Mouse (Mus musculus) embryo, embryonic 11.5 days (tissue): Measurements from ENCODE around the gene Car5a.

Source experiments
- DNase-seq: peaks from one replicate; pipeline ENCODE4 v3.0.0-alpha.2; 2012; ENCODE audit warnings: low read depth, low spot score

Car5a gene

DNA sequence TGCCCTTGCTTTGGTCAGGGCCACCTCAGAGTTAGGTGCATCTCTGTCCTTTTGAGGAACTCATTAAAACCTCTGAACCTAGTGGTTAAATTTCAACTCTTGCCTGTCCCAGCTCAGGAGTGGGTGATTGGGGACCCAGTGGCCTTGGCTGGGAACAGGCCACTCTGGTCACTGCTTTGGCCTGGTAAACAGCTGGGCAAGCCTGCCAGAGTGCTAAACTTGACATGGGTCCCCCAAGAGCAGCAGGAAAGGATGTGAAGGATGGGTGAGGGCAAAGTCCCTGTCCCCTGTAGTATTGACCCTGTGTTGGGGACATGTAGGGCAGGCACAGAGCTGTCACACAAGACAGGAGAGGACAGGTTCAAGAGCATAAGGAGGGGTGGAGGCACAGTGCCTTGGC, at the start of gene Car5a:
TSS of gene Car5a (minus strand) at position 74 of the 400 bp plus-strand sequence.
- DNase-seq: no peak

DNA sequence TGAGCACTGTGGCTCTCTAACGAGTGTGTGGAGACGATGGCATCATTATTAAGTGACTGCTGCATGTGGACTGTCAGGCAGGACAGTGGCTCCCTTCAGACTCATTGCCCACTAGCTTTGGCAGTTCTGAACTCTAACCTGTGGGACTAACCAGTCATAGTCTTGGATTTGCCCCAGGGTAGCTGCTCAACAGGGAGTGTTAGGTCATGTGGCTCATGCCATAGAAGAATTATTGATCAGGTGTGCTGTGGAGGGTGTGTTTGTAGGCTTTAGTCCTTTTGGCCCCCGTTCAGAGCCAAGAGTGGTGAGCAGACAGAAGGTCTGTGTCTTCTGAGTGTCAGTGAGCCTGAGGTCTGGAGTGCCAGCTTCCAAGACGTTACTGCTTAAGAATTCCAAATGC, 48.2 kb upstream of the Car5a start:
- no peak for DNase-seq

DNA sequence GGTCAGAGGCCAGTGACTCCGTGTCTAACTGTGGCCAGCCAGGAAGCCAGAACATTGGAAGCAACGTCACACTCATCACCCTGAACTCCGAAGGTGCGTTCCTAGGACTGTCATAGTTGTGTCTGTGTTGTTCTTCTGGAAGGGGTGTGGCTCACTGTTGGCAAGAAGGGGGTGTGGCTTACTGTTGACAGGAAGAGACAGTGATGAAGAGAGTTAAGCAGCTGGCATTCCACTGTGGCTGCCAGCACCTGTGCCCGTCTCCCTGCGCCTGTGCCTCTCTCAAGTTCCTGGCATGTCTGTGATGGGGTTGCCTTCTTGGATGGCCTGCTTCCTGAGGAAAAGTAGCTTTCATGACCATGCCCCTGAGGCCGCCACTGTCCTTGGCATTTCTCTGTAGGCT, 46.9 kb upstream of the Car5a start:
- DNase-seq: no peak

DNA sequence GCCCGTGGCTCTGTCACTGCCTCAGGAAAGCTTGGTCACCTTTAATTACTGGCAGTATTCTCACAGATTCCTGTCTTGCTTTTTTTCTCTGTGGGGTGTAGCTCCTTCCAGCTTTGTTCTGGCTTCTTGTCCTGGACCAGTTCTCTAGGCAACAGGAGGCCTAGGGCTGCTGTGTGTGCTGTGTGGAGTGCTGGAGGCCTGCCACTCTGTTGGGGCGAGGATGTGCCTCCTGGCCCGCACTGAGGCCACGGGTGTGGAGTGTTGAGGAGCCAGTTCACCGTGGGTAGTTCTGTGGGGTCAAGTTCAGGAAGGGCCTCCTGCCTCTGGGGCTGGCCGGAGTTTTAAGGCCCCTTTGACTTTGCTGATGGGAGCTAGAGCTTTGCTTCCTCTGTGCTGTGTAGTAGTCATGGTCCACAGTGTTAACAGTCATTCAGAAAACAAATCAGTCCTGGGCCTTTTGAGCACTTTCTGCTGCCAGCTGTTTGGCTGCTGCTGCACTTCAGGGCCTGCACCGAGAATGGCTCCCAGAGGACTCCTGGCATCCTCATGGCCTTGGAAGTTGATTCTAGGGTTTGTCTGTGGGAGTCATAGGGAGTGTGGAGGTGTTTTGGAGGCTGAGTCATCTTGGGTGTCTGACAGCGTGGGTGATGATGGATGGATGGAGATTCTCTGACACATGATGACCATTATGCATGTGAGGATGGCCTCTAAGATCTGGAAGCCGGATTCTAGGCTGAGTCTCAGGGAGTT, 46.0 kb upstream of the Car5a start:
- DNase-seq: no peak

DNA sequence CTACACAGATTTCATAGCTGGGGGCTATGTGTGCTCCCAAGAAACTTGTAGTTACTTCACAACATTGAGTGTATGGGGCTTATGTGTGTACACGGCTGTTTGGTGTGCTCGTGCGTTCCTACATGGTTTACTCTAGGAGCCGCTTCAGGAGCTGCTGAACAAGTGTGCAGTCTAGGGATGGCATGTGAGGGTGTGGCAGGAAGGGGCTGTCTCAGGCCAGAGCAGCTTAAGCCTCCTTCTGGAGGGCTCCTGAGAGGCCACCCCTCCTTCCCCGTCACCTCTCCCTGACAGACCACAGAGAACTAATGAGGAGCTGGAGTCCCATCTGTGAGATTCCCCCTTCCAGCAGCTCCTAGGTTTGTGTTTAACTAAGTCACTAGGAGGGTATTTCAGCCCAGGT, 43.2 kb upstream of the Car5a start:
- DNase-seq: no peak

DNA sequence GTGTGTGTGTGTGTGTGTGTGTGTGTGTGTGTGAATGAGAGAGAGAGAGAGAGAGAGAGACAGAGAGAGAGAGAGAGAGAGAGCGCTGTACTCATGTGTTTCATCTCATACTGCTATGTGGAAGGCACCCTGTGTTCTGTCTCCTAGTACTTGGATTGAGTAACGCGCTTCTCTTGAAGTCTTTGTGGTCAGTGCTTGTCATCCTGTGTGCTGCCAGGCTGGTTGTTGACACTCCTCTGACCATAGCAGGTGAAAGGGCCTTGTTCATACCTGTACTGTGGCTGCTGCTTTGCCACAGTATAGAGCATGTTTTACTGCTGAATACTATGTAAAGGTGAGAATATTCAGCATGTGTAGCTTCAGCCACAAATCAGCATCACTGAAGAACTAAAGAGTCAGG, 41.0 kb upstream of the Car5a start:
- DNase-seq: no peak

DNA sequence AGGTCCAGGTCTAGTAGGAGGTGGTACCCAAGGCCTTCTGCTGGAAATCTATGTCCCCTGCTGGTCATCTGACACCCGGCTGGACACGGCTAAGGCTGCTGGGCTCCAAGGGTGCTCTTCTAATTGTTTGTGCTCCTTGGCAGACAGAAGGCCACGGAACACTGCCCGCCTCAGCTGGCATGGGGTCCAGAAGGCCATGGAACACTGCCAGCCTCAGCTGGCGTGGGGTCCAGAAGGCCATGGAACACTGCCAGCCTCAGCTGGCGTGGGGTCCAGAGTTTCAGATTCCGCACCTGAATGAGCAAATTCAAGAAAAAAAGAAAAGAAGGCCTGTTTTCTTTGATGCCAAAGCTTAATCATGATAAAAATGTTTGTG, 36.8 kb upstream of the Car5a start:
- DNase-seq: no peak

DNA sequence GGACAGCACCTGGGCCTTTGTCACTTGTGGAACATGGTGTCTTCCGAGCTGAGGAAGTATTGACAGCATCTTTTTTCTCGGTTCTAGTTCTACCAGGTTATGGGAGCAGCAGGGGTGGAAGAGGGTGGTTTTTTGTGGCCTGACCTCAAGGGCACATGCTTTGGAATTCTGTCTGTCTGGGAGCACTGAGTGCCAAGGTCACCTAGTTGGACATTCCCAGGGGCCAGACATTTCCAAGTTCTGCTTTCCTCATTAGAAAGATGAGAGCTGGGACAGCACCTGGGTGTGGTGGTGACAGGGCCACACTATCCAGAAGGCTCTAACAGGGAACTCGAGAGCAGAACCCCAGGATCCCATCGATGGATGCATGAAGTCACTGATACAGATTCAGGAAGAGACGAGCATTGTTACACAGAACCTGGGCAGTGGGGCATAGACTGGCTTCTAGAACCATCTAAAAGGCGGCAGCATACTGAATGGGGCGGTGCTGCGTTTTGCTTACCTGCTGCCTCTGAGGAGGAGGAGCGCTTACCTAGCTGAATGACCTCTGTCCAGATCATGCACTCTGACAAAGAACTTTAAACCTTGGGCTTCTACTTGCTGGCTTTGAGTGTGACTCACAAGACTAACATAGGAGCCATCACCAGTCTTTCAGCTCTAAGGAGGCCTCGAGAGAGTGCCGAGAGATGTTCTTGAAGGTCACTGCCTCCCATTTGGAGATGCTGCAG, 36.3 kb upstream of the Car5a start:
- no peak for DNase-seq

DNA sequence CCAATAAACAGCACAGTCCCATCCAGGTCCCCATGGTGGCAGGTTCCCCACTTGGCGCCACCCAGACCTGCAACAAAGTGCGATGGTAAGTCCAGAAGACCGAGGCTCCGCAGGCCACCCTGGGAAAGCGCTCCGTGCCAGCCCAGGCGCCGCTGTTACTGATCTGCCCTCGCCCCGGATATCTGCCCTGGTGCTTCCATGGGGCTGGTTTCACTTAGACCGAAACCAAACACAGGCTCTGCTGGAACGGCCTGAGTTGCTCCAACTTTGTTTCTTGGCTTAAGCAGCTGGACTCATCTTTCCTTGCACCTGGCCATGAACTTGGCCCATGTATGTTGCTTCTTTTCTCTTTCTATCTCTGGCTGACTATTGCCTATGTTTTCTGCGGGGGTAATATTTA, 34.0 kb upstream of the Car5a start:
- no peak for DNase-seq

DNA sequence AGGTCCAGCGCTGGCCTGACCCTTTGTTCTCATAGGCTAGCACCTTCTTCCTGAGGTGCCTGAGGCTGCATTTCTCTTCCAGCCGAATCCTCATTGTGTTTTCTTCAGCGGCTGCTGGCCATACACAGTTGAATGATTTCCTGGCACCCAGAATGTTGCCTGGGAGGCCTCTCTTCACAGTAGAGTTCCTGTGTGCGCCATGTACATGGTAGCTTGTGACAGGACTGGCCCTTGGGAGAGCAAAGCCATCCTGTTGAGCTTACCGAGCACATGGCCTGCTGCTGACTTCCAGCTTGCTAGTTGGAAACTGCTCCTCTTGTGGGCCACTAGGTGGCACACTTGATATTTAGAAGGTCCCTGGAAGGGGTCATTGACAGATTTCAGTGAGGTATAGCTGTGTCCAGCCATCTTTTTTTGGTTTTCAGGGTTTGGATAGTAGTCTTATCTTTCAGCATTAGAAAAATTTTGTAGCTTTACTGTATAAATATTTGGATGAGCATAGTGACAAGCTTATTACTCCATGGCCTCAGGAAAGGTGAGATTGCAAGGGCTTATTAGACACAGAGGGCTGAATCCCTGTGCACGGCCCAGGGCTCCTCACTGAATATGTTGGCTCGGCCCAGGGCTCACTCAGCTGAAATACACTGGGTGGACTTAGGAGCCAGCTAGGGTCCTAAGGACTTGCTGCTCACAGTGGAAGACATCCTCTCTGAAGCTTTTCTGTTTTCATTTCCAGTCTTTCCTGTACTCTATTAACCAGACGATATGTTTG, 33.3 kb upstream of the Car5a start:
- peak; percentile 69 for DNase-seq

DNA sequence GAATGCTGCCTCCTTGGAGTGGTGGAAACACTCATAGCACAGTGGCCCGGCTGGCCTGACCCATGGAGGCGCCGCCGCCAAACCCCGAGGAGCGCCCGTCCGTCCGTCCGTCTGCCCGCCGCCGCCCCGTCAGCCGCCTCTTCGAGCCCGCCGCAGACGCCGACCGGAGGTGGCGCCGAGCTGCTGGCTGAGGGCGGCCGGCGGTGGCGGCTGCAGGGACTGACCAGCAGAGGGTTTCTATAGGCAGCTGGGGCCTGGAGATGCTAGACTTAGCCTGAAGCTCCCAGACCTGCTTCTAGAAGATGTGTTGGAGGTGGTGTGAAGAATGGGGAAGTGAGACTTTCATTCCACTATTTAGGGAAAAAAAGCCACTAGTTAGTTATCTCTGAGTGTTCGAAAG, 29.2 kb upstream of the Car5a start:
- DNase-seq: no peak

DNA sequence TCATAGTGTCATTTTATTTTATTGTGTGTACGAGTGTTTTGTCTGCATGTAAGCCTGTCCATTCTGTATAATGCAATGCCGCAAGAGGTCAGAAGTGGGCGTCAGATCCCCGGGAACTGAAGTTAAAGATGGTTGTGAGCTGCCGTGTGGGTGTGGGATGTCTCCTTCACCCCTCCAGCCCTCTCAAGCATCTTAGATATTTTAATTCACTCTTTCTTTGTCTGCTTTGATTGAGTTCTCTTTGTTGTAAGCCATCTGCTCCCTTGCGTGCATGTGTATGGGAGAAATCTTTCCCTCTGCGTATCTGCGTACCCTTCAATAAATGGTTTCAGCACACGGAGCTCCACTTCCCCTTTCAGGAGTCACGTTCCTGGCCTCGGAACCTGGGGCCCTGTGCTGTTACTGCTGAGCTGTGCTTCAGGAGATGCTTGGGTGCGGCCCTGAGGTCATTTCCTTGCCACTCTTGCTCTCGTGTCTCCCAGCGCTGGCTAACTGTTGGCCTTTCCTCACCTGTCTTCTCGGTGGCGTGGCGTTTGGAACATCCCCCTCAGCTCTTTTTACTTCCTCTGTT, 26.9 kb upstream of the Car5a start:
- no peak for DNase-seq

DNA sequence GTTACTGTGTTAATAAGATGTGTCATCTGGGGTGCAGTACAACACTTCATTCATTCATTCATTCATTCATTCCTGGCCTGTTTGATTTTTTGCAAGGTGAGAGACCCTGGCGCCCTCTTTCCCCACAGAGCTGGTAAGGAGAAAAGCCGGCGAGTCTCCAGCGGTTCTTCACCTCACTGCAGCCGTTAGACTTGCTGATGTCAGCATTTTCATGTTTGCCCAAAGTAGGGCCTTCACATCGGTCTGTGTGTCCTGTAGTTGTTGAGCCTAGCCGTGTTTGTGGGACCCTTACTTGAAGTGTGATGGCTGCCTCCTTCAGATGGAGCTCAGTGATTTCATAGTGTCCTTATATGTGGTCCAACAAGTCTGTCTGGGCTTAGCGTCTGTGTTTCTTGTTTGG, 25.5 kb upstream of the Car5a start:
- DNase-seq: no peak

DNA sequence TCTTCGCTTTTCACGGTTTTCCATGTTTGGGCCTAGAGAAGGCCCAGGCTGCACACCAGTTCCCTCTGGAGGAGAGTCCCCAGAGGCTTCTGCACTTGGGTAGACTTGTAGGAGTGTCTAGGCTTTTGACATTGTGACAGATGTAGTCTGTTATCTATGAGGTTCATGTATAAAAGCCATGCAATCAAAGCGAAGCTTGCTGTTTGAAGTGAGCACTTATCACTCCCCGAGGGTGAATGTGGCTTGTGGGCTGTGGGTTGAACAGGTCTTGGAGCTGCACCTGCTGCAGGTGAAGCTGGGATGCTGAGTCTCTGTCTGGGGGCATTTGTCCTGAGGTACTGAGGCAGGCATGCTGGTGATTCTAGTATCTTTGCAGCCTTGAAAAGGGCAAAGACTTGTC, 23.8 kb upstream of the Car5a start:
- no peak for DNase-seq

DNA sequence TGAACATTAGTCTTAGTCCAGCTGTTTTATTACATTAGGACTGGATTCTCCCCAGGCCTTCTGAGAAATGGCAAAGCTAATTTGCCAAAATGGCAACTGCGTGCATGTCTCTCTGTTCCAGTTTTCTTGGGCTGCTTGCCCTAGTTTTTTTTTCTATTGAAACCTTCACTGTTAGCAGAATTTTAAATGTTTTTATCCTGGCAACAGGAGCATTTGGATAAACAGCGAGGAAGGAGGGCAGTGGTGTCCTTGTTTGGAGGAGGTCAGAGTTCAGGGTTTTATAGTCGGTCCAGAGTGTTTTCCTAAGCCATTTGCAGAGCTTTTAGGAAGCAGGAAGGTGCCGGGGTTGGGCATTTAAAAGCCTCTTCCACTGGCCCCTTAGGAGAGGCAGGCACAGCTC, 23.3 kb upstream of the Car5a start:
- DNase-seq: no peak

DNA sequence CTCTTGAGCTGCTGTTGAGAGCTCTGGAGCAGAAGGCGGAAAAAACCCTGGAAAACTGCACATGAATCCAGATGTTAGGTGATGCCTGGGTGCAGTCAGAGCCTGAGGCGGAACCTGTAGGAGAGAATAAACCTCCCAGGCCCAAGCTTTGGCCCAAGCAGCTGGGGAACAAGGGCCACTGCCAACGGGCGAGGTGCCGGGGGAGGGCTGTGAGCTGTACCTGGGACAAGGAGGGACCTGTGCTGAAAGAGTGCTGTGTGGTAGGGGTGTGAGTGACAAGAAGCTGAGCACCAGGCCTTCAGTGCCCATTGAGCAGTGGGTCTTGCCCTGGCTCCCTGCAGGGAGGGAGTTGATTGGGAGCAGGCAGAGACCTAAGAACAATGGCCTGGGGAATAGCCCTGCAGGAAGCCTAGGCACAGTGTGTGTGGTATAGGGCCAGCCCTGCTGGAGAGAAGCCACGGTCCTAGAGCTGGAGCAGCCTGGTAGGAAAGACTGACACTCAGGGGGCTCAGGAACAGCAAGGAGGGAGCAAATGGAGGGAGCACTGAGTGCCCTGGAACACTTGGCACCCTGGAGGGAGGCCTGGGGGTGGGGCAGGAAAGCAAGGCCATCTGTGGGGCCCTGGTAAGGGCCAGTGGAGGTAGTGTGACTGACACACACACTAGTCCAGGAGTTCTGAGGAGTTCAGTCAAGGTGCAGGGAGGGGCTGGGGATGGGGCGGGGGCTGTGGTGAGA, 22.2 kb upstream of the Car5a start:
- DNase-seq: no peak

DNA sequence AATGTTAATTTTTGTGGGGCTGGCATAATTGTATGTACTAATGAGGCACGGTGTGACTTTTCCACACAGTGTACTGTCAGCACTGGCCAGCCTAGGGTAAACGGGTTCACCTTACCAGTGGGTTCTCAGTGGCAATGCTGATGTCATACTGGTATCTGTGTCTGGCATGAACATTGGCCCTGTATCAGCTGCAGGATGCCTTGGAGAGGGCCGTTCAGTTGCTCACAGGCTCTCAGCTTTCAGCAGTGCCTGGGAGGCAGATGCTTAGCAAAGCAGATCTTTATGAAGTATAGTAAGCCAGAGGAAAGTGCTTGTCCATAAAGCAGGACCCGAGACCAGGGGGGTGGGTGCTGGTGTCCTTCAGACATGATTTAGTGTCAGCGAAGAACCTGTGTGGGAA, 21.4 kb upstream of the Car5a start:
- no peak for DNase-seq

DNA sequence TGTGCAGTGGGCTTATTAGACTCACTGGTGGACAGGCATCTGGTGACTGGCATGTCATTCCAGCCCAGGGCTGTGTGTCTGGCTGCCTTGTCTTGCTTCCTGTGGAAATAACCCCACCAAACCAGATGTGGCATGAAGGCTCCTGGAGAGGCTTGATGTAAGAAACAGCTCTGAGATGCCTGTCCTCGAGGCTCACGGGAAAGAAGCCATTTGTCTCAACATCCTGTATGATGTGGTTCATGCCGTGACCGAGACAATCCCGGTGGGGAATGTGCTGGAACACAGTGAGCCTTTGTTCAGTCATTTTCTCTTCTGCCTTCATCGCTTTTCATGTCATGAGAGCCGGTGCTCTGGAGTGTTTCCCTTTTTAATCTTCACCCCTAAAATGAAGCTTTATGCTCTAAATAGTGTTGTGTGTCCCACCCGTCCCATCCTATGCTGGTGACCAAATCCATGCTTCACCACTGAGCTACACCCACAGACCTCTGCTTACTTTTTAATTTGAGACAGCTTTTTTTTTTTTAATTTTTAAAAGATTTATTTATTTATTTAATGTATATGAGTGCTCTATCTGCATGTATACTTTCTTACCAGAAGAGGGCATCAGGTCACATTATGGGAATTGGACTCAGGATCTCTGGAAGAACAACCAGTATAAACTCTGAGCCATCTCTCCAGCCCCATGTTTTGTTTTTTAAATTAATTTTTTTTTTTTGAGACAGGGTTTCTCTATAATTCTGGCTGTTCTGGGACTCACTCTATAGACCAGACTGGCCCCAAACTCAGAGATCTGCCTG, 20.2 kb upstream of the Car5a start:
- DNase-seq: no peak

DNA sequence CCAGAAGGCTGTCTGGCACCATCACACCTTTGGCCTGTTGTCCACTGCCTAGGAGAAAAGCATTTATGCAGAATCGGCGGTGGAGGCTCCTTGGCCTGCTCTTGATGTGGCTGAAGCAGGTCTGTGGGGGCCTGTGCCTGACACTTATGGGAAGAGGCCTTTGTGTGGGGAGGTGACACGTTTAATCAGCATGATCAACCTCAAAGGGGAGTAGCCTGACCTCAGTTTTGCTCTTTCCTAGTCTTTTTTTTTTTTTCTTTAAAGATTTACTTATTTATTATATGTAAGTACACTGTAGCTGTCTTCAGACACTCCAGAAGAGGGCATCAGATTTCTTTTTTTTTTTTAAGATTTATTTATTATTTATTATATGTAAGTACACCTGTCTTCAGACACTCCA, 18.2 kb upstream of the Car5a start:
- DNase-seq: no peak

DNA sequence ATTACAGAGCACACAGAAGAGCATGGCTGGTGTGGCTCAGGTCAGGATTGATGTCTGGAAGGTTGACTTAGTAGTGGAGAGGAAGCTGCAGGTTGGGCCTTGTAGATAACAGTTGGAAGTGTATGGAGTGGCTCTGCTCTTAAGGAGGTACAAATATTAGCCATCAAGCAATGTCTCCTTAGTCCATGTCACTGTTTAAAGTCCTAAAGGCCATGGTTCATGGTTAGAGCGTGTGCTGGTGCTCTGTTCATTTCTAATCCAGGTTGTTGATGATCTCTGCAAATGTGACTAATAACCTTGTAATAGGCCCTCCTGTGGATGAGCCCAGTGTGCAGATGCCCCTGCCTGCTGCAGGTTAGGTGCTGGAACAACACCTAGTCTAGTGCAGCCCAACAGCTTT, 13.7 kb upstream of the Car5a start:
- no peak for DNase-seq
